Mouse (Mus musculus) embryonic facial prominence, embryonic 13.5 days (tissue): ENCODE data around the gene Olfr912. TPM values are rescaled to one million over a fixed set of nuclear protein-coding genes. Genes with fewer than 3 reads are reported as not detected.

Experiments
- ATAC-seq: fragments of 200-750 bp; cut with Nextera tagmentation; 2 replicates; pipeline ENCODE4 v1.8.0; 2017; ENCODE audit warnings: low read depth; ENCODE audit not compliant: insufficient number of reproducible peaks, insufficient read depth, low FRiP score, low TSS enrichment
- H3K27ac ChIP-seq: fragments of 300-500 bp; sonication (generic); 2 replicates; pipeline ENCODE4 v1.5.1; 2015; ENCODE audit warnings: moderate library complexity, mild to moderate bottlenecking, inconsistent platforms
- H3K27me3 ChIP-seq: fragments of 300-500 bp; sonication (generic); 2 replicates; pipeline ENCODE4 v1.6.1; 2015; ENCODE audit warnings: mild to moderate bottlenecking, inconsistent platforms
- H3K36me3 ChIP-seq: fragments of 300-500 bp; sonication (generic); 2 replicates; pipeline ENCODE4 v1.6.1; 2015; ENCODE audit warnings: mild to moderate bottlenecking, inconsistent platforms
- H3K4me1 ChIP-seq: fragments of 300-500 bp; sonication (generic); 2 replicates; pipeline ENCODE4 v1.6.1; 2015; ENCODE audit warnings: inconsistent platforms
- H3K4me2 ChIP-seq: fragments of 300-500 bp; sonication (generic); 2 replicates; pipeline ENCODE4 v1.6.1; 2015; ENCODE audit warnings: moderate library complexity, mild to moderate bottlenecking, inconsistent platforms
- H3K4me3 ChIP-seq: fragments of 300-500 bp; sonication (generic); 2 replicates; pipeline ENCODE4 v1.5.1; 2015; ENCODE audit warnings: mild to moderate bottlenecking, inconsistent platforms
- H3K9ac ChIP-seq: fragments of 300-500 bp; sonication (generic); 2 replicates; pipeline ENCODE4 v1.6.1; 2015; ENCODE audit warnings: mild to moderate bottlenecking, inconsistent platforms
- H3K9me3 ChIP-seq: fragments of 300-500 bp; sonication (generic); 2 replicates; pipeline ENCODE4 v1.6.1; 2016; ENCODE audit warnings: inconsistent platforms
- WGBS: fragments of 180-500 bp; shearing (Covaris S2); methylation state at CpG from one replicate; pipeline ENCODE4 v1.1.7; 2015; ENCODE audit warnings: mixed read lengths; 5-methylcytosine and 5-hydroxymethylcytosine counted together
- polyA plus RNA-seq: library from polyadenylated mRNA; unstranded; fragments of >200 nt; fragmentation: Nextera tagmentation; extraction: Ambion mirVana; gene quantifications from 2 replicates; pipeline ENCODE4 v1.2.1, GENCODE M21; 2015

Olfr912 gene
- polyA plus RNA-seq = not detected in 2 replicates

- no peaks in the 10 kb centered on the region for H3K9me3 ChIP-seq
- H3K9ac ChIP-seq = no peak within 1 kb of the TSS
- no peaks in the 10 kb centered on the region for H3K36me3 ChIP-seq
- H3K4me2 ChIP-seq = no peak within 1 kb of the TSS
- no peak within 1 kb of the TSS for H3K4me3 ChIP-seq
- 80% methylated on average over 1 of the region's 1 CpGs for WGBS
- ATAC-seq = no peak
- no peak within 1 kb of the TSS for H3K27ac ChIP-seq
- H3K27me3 ChIP-seq = no peaks in the 10 kb centered on the region
- no peaks in the 10 kb centered on the region for H3K4me1 ChIP-seq
Measured at GRCm38 (mm10) chr9:38579878-38580277, at the start of gene Olfr912. Olfr912 (plus strand) TSS chr9:38580178.

- Histone ChIP-seq H3K27me3 (no peaks in the 10 kb centered on the region), H3K27ac (no peak within 1 kb of the TSS), H3K36me3 (no peaks in the 10 kb centered on the region), H3K4me1 (no peaks in the 10 kb centered on the region), H3K9ac (no peak within 1 kb of the TSS), H3K4me2 (no peak within 1 kb of the TSS), H3K9me3 (no peaks in the 10 kb centered on the region), H3K4me3 (no peak within 1 kb of the TSS)
- ATAC-seq = no peak
- WGBS = 92% methylated on average over 2 of the region's 2 CpGs
Measured at GRCm38 (mm10) chr9:38537549-38537948, 42.4 kb upstream of the Olfr912 start, which contains the start of gene Olfr910. Olfr910 (plus strand) TSS chr9:38537849.

GRCm38 (mm10) chr9:38591056-38591455 lies 11.1 kb downstream of the Olfr912 start:
- H3K9me3 ChIP-seq = no peaks in the 10 kb centered on the region
- no peaks in the 10 kb centered on the region for H3K36me3 ChIP-seq
- WGBS = 40% methylated on average over 1 of the region's 1 CpGs
- no peaks in the 10 kb centered on the region for H3K4me1 ChIP-seq
- no peak overlapping the region for H3K4me3 ChIP-seq
- H3K9ac ChIP-seq = no peak overlapping the region
- H3K27me3 ChIP-seq = no peaks in the 10 kb centered on the region
- H3K4me2 ChIP-seq = no peak overlapping the region
- ATAC-seq = no peak
- H3K27ac ChIP-seq = no peak overlapping the region

DNA sequence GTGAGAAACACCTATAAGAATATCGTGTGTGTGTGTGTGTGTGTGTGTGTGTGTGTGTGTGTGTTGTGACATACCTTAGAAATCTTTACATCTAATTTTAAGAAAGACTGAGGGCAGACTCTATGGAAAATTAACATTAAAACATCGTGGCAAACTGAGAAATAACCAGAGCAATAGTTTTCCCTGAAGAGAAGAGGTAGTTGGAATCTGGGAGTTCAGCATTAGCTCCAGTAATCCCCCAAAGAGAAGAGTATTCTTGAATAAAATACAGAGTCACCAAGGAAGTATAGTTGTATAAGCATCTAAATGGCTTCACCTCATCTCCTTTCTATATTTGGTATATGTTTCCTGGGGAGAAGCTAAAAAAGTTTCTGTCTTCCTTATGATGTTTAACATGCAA lies 12.5 kb downstream of the Olfr912 start, which contains the start of gene Olfr913:
TSS of gene Olfr913 (plus strand) at position 301 of the 400 bp plus-strand sequence.
- 57% methylated on average over 2 of the region's 2 CpGs for WGBS
- Histone ChIP-seq H3K9me3 (no peaks in the 10 kb centered on the region), H3K9ac (no peak within 1 kb of the TSS), H3K4me3 (no peak within 1 kb of the TSS), H3K27ac (no peak within 1 kb of the TSS), H3K36me3 (no peaks in the 10 kb centered on the region), H3K4me1 (no peaks in the 10 kb centered on the region), H3K4me2 (no peak within 1 kb of the TSS), H3K27me3 (no peaks in the 10 kb centered on the region)
- no peak for ATAC-seq

- no peak within 1 kb of the TSS for H3K4me2 ChIP-seq
- 69% methylated on average over 2 of the region's 2 CpGs for WGBS
Measured at GRCm38 (mm10) chr9:38604802-38605201, 24.8 kb downstream of the Olfr912 start, which contains the start of gene Olfr914. Olfr914 (plus strand) TSS chr9:38605102.

DNA sequence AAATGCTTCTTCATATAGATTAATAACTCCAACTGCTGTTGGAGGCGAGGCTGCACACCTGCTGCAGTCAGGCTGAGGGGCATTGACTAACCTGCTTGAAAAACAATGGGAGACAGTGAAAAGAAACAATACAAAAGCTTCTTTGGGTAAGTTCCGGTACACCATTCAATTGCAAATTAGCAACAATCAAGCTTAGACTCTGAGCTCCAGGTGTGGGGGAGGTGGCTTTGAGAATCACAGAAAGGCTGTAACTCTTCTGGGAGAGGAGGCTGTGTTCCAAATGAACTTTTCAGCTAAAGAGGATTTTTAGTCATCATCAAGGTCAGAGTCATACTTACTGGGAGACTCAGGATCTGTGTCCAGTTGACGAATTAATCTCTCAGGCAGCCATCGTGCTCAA lies 52.4 kb downstream of the Olfr912 start:
- H3K9me3 ChIP-seq = no peaks in the 10 kb centered on the region
- no peaks in the 10 kb centered on the region for H3K27me3 ChIP-seq
- H3K9ac ChIP-seq = no peak overlapping the region
- ATAC-seq = no peak
- no peak overlapping the region for H3K27ac ChIP-seq
- no peak overlapping the region for H3K4me2 ChIP-seq
- 75% methylated on average over 4 of the region's 4 CpGs for WGBS
- no peaks in the 10 kb centered on the region for H3K36me3 ChIP-seq
- no peaks in the 10 kb centered on the region for H3K4me1 ChIP-seq
- H3K4me3 ChIP-seq = no peak overlapping the region

More at GRCm38 (mm10) chr9:38604802-38605201, 24.8 kb downstream of the Olfr912 start, which contains the start of gene Olfr914:
- H3K27me3 ChIP-seq = no peaks in the 10 kb centered on the region
- H3K4me3 ChIP-seq = no peak within 1 kb of the TSS
- H3K9me3 ChIP-seq = no peaks in the 10 kb centered on the region
- no peaks in the 10 kb centered on the region for H3K36me3 ChIP-seq
- H3K4me1 ChIP-seq = no peaks in the 10 kb centered on the region
- no peak within 1 kb of the TSS for H3K9ac ChIP-seq
- no peak for ATAC-seq
- H3K27ac ChIP-seq = no peak within 1 kb of the TSS

Other genes with a start within 250 kb of the Olfr912 start
- not detected in 2 replicates for gene Olfr898, start 231.8 kb upstream of the Olfr912 start, polyA plus RNA-seq
- gene Olfr250, start 213.3 kb upstream of the Olfr912 start, polyA plus RNA-seq = not detected in 2 replicates
- gene Olfr251, start 203.1 kb upstream of the Olfr912 start, polyA plus RNA-seq = not detected in 2 replicates
- gene Olfr147, start 178.5 kb upstream of the Olfr912 start, polyA plus RNA-seq = not detected in 2 replicates
- gene Olfr901, start 150.7 kb upstream of the Olfr912 start, polyA plus RNA-seq = not detected in 2 replicates
- not detected in 2 replicates for gene Olfr902, start 132.5 kb upstream of the Olfr912 start, polyA plus RNA-seq
- not detected in 2 replicates for gene Olfr904, start 117.0 kb upstream of the Olfr912 start, polyA plus RNA-seq
- gene Olfr905, start 109.1 kb upstream of the Olfr912 start, polyA plus RNA-seq = not detected in 2 replicates
- not detected in 2 replicates for gene Olfr906, start 93.1 kb upstream of the Olfr912 start, polyA plus RNA-seq
- not detected in 2 replicates for gene Olfr907, start 84.4 kb upstream of the Olfr912 start, polyA plus RNA-seq
- not detected in 2 replicates for gene Olfr911-ps1, start 58.6 kb upstream of the Olfr912 start, polyA plus RNA-seq
- not detected in 2 replicates for gene Olfr910, start 42.3 kb upstream of the Olfr912 start, polyA plus RNA-seq
- not detected in 2 replicates for gene Olfr913, start 12.6 kb downstream of the Olfr912 start, polyA plus RNA-seq
- gene Olfr914, start 24.9 kb downstream of the Olfr912 start, polyA plus RNA-seq = not detected in 2 replicates
- gene Olfr916, start 79.7 kb downstream of the Olfr912 start, polyA plus RNA-seq = not detected in 2 replicates
- not detected in 2 replicates for gene Olfr917, start 85.7 kb downstream of the Olfr912 start, polyA plus RNA-seq
- not detected in 2 replicates for gene Olfr918, start 94.4 kb downstream of the Olfr912 start, polyA plus RNA-seq
- not detected in 2 replicates for gene Olfr919, start 123.5 kb downstream of the Olfr912 start, polyA plus RNA-seq
- gene Vwa5a, start 138.1 kb downstream of the Olfr912 start, polyA plus RNA-seq = 19.4 and 22.7 TPM in 2 replicates
- 0.04 TPM in 1 of 2 replicates, not detected in the other for gene Olfr920, start 172.1 kb downstream of the Olfr912 start, polyA plus RNA-seq
- not detected in 2 replicates for gene Olfr921, start 192.9 kb downstream of the Olfr912 start, polyA plus RNA-seq
- not detected in 2 replicates for gene Olfr922, start 234.4 kb downstream of the Olfr912 start, polyA plus RNA-seq
- 0.10 TPM in 1 of 2 replicates, not detected in the other for gene Olfr923, start 246.4 kb downstream of the Olfr912 start, polyA plus RNA-seq